Mouse (Mus musculus): ENCODE measurements around the gene Tspan32.

DNA sequence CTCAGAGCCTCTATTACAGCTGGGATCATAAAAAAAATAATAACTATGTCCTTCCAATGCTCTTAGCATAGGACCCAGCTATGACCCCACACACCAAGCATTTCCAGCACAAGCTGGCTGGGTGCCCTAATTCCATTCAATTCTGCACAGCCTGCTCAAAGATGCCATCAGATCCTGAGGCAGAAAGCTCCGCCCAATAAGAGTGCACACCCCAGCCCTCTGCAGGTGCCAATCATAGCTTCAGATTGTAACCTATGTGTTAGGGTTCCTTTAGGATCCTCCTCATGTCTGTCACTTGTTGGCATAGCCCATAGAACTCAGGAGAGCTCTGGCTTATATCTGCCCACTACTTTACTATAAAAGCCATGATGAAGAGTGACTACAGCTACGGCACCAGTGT, 7.8 kb upstream of the Tspan32 start:
- TF ChIP-seq CTCF (IDR thresholded peaks at IDR 0.05; ENCODE audit: borderline replicate concordance, insufficient read depth, low read depth, low read length) (no peak), POLR2A (IDR thresholded peaks at IDR 0.05; ENCODE audit: borderline replicate concordance, insufficient read depth, low read length) (no peak)
